Mouse (Mus musculus) embryonic fibroblast, embryonic 13.5 days (primary cell): ENCODE data around the gene Alpk1.

Experiments
- CTCF ChIP-seq: IDR thresholded peaks from 2 replicates; pipeline ENCODE4 v1.5.1; 2011; ENCODE audit warnings: mild to moderate bottlenecking, control low read depth, low read length, moderate library complexity, borderline replicate concordance; ENCODE audit not compliant: insufficient read depth
- POLR2A ChIP-seq: IDR thresholded peaks from 2 replicates; pipeline ENCODE4 v1.6.1; 2011; ENCODE audit warnings: low read depth, mild to moderate bottlenecking, control low read depth, low read length, moderate library complexity

GRCm38 (mm10) chr3:127805991-127806390 is 25.7 kb upstream of the Alpk1 start:
- TF ChIP-seq POLR2A (no peak), CTCF (no peak)
